Mouse (Mus musculus) small intestine, adult 2 months (tissue): Measurements from ENCODE around the gene Cep72. TPM values are rescaled to one million over a fixed set of nuclear protein-coding genes. Genes with fewer than 3 reads are reported as not detected.
A peak's percentile ranks its signal among the peaks of the same experiment; 100 is the strongest.

ENCODE experiments used
- H3K27ac ChIP-seq: fragments of 200-500 bp; 2 replicates; pipeline ENCODE4 v1.5.1; 2012; ENCODE audit warnings: low read depth, low read length, control low read depth, inconsistent platforms; ENCODE audit not compliant: insufficient read depth
- H3K27me3 ChIP-seq: fragments of 200-500 bp; 2 replicates; pipeline ENCODE4 v1.6.1; 2012; ENCODE audit warnings: mild to moderate bottlenecking, moderate library complexity, low read length, inconsistent platforms; ENCODE audit not compliant: control insufficient read depth, insufficient read depth
- H3K36me3 ChIP-seq: fragments of 200-500 bp; 2 replicates; pipeline ENCODE4 v1.6.1; 2012; ENCODE audit warnings: mild to moderate bottlenecking, low read length, control low read depth, inconsistent platforms; ENCODE audit not compliant: control insufficient read depth, insufficient read depth
- H3K4me1 ChIP-seq: fragments of 200-500 bp; 2 replicates; pipeline ENCODE4 v1.6.1; 2012; ENCODE audit warnings: low read length, inconsistent platforms, mixed read lengths; ENCODE audit not compliant: control insufficient read depth, insufficient read depth, insufficient read length
- H3K4me3 ChIP-seq: fragments of 200-500 bp; 2 replicates; pipeline ENCODE4 v1.5.1; 2012; ENCODE audit warnings: low read depth, mild to moderate bottlenecking, control low read depth, inconsistent platforms, low read length, moderate library complexity
- CTCF ChIP-seq: fragments of 200-500 bp; IDR thresholded peaks from 2 replicates; pipeline ENCODE4 v1.5.1; 2012; ENCODE audit warnings: low read depth, mild to moderate bottlenecking, control low read depth, inconsistent platforms, low read length, moderate library complexity, mixed read lengths; ENCODE audit not compliant: insufficient replicate concordance, insufficient read length; ENCODE audit errors: extremely low read depth
- POLR2A ChIP-seq: fragments of 200-500 bp; IDR thresholded peaks from 2 replicates; pipeline ENCODE4 v1.6.1; 2012; ENCODE audit warnings: low read depth, mild to moderate bottlenecking, control low read depth, inconsistent platforms, low read length, moderate library complexity
- WGBS: fragments of 180-500 bp; shearing (Covaris S2); methylation state at CpG from one replicate; pipeline ENCODE4 v1.1.7; 2018; 5-methylcytosine and 5-hydroxymethylcytosine counted together
- polyA plus RNA-seq: library from polyadenylated mRNA; depleted of rRNA; stranded (reverse); fragments of >200 nt; gene quantifications from 2 replicates; pipeline ENCODE4 v1.2.3, GENCODE M21; 2012

The Cep72 gene
- polyA plus RNA-seq, 1 experiment: 1.4 TPM

- TF ChIP-seq POLR2A: no peak
- no peak for TF ChIP-seq CTCF
- no peak overlapping the region for H3K27ac ChIP-seq
- peak overlapping the region; percentile 86 for H3K4me3 ChIP-seq
- H3K4me1 ChIP-seq: no peaks in the 10 kb centered on the region
- no peaks in the 10 kb centered on the region for H3K27me3 ChIP-seq
- 0 out of 2 replicates have a peak, but pooled peaks cover 2% of the 10 kb centered on the region for H3K36me3 ChIP-seq
- 26% methylated on average over 11 of the region's 11 CpGs for WGBS
Observed at GRCm38 (mm10) chr13:74062378-74063128, 454 bp upstream of the Cep72 start.

- H3K27me3 ChIP-seq: no peaks in the 10 kb centered on the region
- no peaks in the 10 kb centered on the region for H3K4me1 ChIP-seq
- H3K27ac ChIP-seq: no peak overlapping the region
- WGBS: 96% methylated on average over 9 of the region's 9 CpGs
- H3K4me3 ChIP-seq: no peak overlapping the region
- 0 out of 2 replicates have a peak, but pooled peaks cover 2% of the 10 kb centered on the region for H3K36me3 ChIP-seq
- no peak for TF ChIP-seq POLR2A
- TF ChIP-seq CTCF: no peak
Observed at GRCm38 (mm10) chr13:74058081-74058480, 4.0 kb downstream of the Cep72 start.

- TF ChIP-seq POLR2A (no peak), CTCF (no peak)
- no peaks in the 10 kb centered on the region for H3K4me1 ChIP-seq
- H3K36me3 ChIP-seq: peaks cover 4% of the 10 kb centered on the region; the same call in 1 of the 2 replicates
- no peak overlapping the region for H3K4me3 ChIP-seq
- H3K27me3 ChIP-seq: no peaks in the 10 kb centered on the region
- H3K27ac ChIP-seq: no peak overlapping the region
- WGBS: 73% methylated on average over 1 of the region's 1 CpGs
Observed at GRCm38 (mm10) chr13:74056194-74056593, 5.9 kb downstream of the Cep72 start.

- Histone ChIP-seq H3K27ac (no peak overlapping the region), H3K27me3 (no peaks in the 10 kb centered on the region), H3K4me3 (no peak overlapping the region), H3K36me3 (0 out of 2 replicates have a peak, but pooled peaks cover 2% of the 10 kb centered on the region), H3K4me1 (no peaks in the 10 kb centered on the region)
- WGBS: 87% methylated on average over 3 of the region's 3 CpGs
- TF ChIP-seq CTCF (no peak), POLR2A (no peak)
Observed at GRCm38 (mm10) chr13:74039926-74040325, 22.2 kb downstream of the Cep72 start.

- Histone ChIP-seq H3K27me3 (no peaks in the 10 kb centered on the region), H3K4me1 (no peaks in the 10 kb centered on the region), H3K27ac (no peak overlapping the region), H3K4me3 (no peak overlapping the region), H3K36me3 (peaks cover 13% of the 10 kb centered on the region)
- no peak for TF ChIP-seq POLR2A
- no peak for TF ChIP-seq CTCF
- 91% methylated on average over 2 of the region's 2 CpGs for WGBS
Observed at GRCm38 (mm10) chr13:74035776-74036175, 26.3 kb downstream of the Cep72 start.

GRCm38 (mm10) chr13:74034756-74035155, 27.3 kb downstream of the Cep72 start:
- Histone ChIP-seq H3K36me3 (peaks cover 11% of the 10 kb centered on the region), H3K27me3 (no peaks in the 10 kb centered on the region), H3K4me1 (no peaks in the 10 kb centered on the region), H3K4me3 (no peak overlapping the region), H3K27ac (no peak overlapping the region)
- 76% methylated on average over 2 of the region's 2 CpGs for WGBS
- no peak for TF ChIP-seq POLR2A
- no peak for TF ChIP-seq CTCF

- H3K4me3 ChIP-seq: no peak overlapping the region
Observed at GRCm38 (mm10) chr13:74031133-74031532, 31.0 kb downstream of the Cep72 start.

GRCm38 (mm10) chr13:74030691-74031090, 31.4 kb downstream of the Cep72 start:
- Histone ChIP-seq H3K27ac (no peak overlapping the region), H3K36me3 (peaks cover 11% of the 10 kb centered on the region), H3K4me1 (peaks cover 6% of the 10 kb centered on the region; the same call in 1 of the 2 replicates), H3K4me3 (no peak overlapping the region), H3K27me3 (no peaks in the 10 kb centered on the region)
- TF ChIP-seq CTCF (no peak), POLR2A (no peak)
- WGBS: 88% methylated on average over 7 of the region's 7 CpGs

More at GRCm38 (mm10) chr13:74031133-74031532, 31.0 kb downstream of the Cep72 start:
- Histone ChIP-seq H3K4me1 (peaks cover 1% of the 10 kb centered on the region; the same call in 1 of the 2 replicates), H3K27ac (no peak overlapping the region), H3K27me3 (no peaks in the 10 kb centered on the region), H3K36me3 (peaks cover 11% of the 10 kb centered on the region)
- WGBS: 84% methylated on average over 8 of the region's 8 CpGs
- TF ChIP-seq POLR2A (no peak), CTCF (no peak)
